In genomic region chr2:168841713-168842045, GRCm38 (mm10) we compare ENCODE assay signal across 10 mouse cellular contexts.
A peak's percentile ranks its signal among the peaks of the same experiment; 100 is the strongest.
DNase-seq lines count a peak whose midpoint lies in the region; ATAC-seq and TF ChIP-seq lines count a peak whose summit lies in the region.
"Had no signal": no experiment of that assay in that cellular context is flagged by ENCODE, and none has a peak within 500 bp of the region (broad histone marks: within the 10 kb centered on the region; RNA-seq: fewer than 3 reads in every experiment).

No protein-coding gene starts in this region.

- no peak overlapping the region for H3K27ac ChIP-seq in heart, embryonic 11.5 days (ENCODE audit: low read depth, low read length)
- no peak overlapping the region for H3K27ac ChIP-seq in hindbrain, embryonic 12.5 days
- H3K27ac ChIP-seq in midbrain, embryonic 10.5 days (replicated peaks), result peak overlapping the region; percentile 88

- peaks cover 34% of the 10 kb centered on the region for H3K27me3 ChIP-seq in heart, embryonic 11.5 days (ENCODE audit: control insufficient read depth, insufficient read depth, low read length)
- peaks cover 25% of the 10 kb centered on the region for H3K27me3 ChIP-seq in E14TG2a.4 (ENCODE audit: insufficient read depth, low read length)
- peaks cover 16% of the 10 kb centered on the region for H3K27me3 ChIP-seq in hindbrain, embryonic 12.5 days
- H3K27me3 ChIP-seq in midbrain, embryonic 10.5 days (ENCODE audit: low read depth, poor library complexity, severe bottlenecking), result no peaks in the 10 kb centered on the region

- no peak for DNase-seq in heart, postnatal 25 days (ENCODE audit: low spot score)
- DNase-seq in midbrain, embryonic 10.5 days (ENCODE audit: low spot score), result no peak
- DNase-seq in gastrocnemius, postnatal 25 days, result no peak
- DNase-seq in urinary bladder, adult 18-20 months (ENCODE audit: low spot score in 2 of 2), result no peak
- no peak for DNase-seq in frontal cortex, adult 2 months (ENCODE audit: extremely low spot score in 1 of 2, low spot score in 1 of 2)
- DNase-seq: gastrocnemius, postnatal 14 days; lung, postnatal 10 days had no signal

- intact Hi-C loops in heart, postnatal 25 days (cut with DNase I), result no loop called here

- no peaks in the 10 kb centered on the region for H3K36me3 ChIP-seq in heart, embryonic 11.5 days (ENCODE audit: control insufficient read depth, insufficient read depth, low read length)
- no peaks in the 10 kb centered on the region for H3K36me3 ChIP-seq in E14TG2a.4 (ENCODE audit: insufficient read depth, low read length)
- H3K36me3 ChIP-seq in hindbrain, embryonic 12.5 days, result no peaks in the 10 kb centered on the region
- H3K36me3 ChIP-seq in midbrain, embryonic 10.5 days, result no peaks in the 10 kb centered on the region

- no peaks in the 10 kb centered on the region for H3K9me3 ChIP-seq in heart, embryonic 11.5 days (replicated peaks; ENCODE audit: control insufficient read depth, low read length)
- H3K9me3 ChIP-seq in E14TG2a.4 (ENCODE audit: low read length), result no peaks in the 10 kb centered on the region
- 0 out of 2 replicates have a peak, but pooled peaks cover 3% of the 10 kb centered on the region for H3K9me3 ChIP-seq in hindbrain, embryonic 12.5 days (replicated peaks)
- H3K9me3 ChIP-seq in midbrain, embryonic 10.5 days (replicated peaks), result no peaks in the 10 kb centered on the region

- no peak overlapping the region for H3K9ac ChIP-seq in heart, embryonic 11.5 days (ENCODE audit: low read depth, low read length)
- H3K9ac ChIP-seq in hindbrain, embryonic 12.5 days, result no peak overlapping the region

- peak overlapping the region; percentile 30 for H3K4me3 ChIP-seq in heart, embryonic 11.5 days (ENCODE audit: low read depth, low read length)
- H3K4me3 ChIP-seq in E14TG2a.4 (replicated peaks; ENCODE audit: low read length), result peak overlapping the region; percentile 63
- no peak overlapping the region for H3K4me3 ChIP-seq in hindbrain, embryonic 12.5 days
- H3K4me3 ChIP-seq in midbrain, embryonic 10.5 days, result peak overlapping the region; percentile 38

- no peak for TF ChIP-seq CTCF in E14TG2a.4 (conservative IDR thresholded peaks at IDR 0.05; ENCODE audit: low read length)

- 1% methylated on average over 11 of the region's 11 CpGs for WGBS in heart, embryonic 11.5 days (ENCODE audit: insufficient replicate concordance)
- WGBS in hindbrain, embryonic 12.5 days, result 2% methylated on average over 11 of the region's 11 CpGs
- WGBS in midbrain, embryonic 10.5 days, result 2% methylated on average over 11 of the region's 11 CpGs

- no peak for ATAC-seq in heart, embryonic 11.5 days (replicated peaks; ENCODE audit: insufficient number of reproducible peaks, low FRiP score, low TSS enrichment)
- no peak for ATAC-seq in hindbrain, embryonic 12.5 days (ENCODE audit: low FRiP score)

- H3K4me1 ChIP-seq in heart, embryonic 11.5 days (ENCODE audit: control insufficient read depth, insufficient read depth, low read length), result peaks cover 17% of the 10 kb centered on the region
- peaks cover 94% of the 10 kb centered on the region for H3K4me1 ChIP-seq in E14TG2a.4 (replicated peaks; ENCODE audit: low read depth, low read length)
- peaks cover 32% of the 10 kb centered on the region for H3K4me1 ChIP-seq in hindbrain, embryonic 12.5 days
- H3K4me1 ChIP-seq in midbrain, embryonic 10.5 days, result peaks cover 67% of the 10 kb centered on the region

- H3K4me2 ChIP-seq in heart, embryonic 11.5 days, result peak overlapping the region; percentile 48
- peak overlapping the region; percentile 36 for H3K4me2 ChIP-seq in hindbrain, embryonic 12.5 days (replicated peaks)
